Comparison of ENCODE assay signal across 17 mouse cellular contexts in genomic region chr4:142118522-142118921, GRCm38 (mm10). TPM values are rescaled to one million over a fixed set of nuclear protein-coding genes. Genes with fewer than 3 reads are reported as not detected.
DNase-seq lines count a peak whose midpoint lies in the region; ATAC-seq and TF ChIP-seq lines count a peak whose summit lies in the region.
"Had no signal": no experiment of that assay in that cellular context is flagged by ENCODE, and none has a peak within 500 bp of the region (broad histone marks: within the 10 kb centered on the region; RNA-seq: fewer than 3 reads in every experiment).

No protein-coding gene starts in this region.

- H3K36me3 ChIP-seq in kidney, postnatal 0 days (ENCODE audit: insufficient read depth, low read length), result no peaks in the 10 kb centered on the region
- no peaks in the 10 kb centered on the region for H3K36me3 ChIP-seq in embryonic facial prominence, embryonic 13.5 days
- H3K36me3 ChIP-seq in limb, embryonic 14.5 days (ENCODE audit: control insufficient read depth, insufficient read depth, low read length), result no peaks in the 10 kb centered on the region
- 0 out of 2 replicates have a peak, but pooled peaks cover 3% of the 10 kb centered on the region for H3K36me3 ChIP-seq in midbrain, postnatal 0 days (ENCODE audit: insufficient read depth, low read length)
- H3K36me3 ChIP-seq: liver, embryonic 13.5 days had no signal

- peak; percentile 53 for DNase-seq in kidney, postnatal 0 days (ENCODE audit: low spot score)
- no peak for DNase-seq in kidney, adult 11 months
- peak; percentile 77 for DNase-seq in limb, embryonic 14.5 days (ENCODE audit: low spot score)
- DNase-seq in midbrain, postnatal 0 days (ENCODE audit: low spot score), result no peak
- DNase-seq in left cerebral cortex, adult 8-10 months (ENCODE audit: low spot score in 2 of 2), result no peak
- no peak for DNase-seq in adrenal gland, postnatal 36 days
- DNase-seq: adrenal gland, adult 8-10 months; gastrocnemius, postnatal 36 days; kidney, postnatal 14 days; layer of hippocampus, adult 9-11 months; liver, embryonic 13.5 days; thymus, adult 18-20 months had no signal

- WGBS in kidney, postnatal 0 days, result 35% methylated on average over 7 of the region's 7 CpGs
- WGBS in embryonic facial prominence, embryonic 13.5 days, result 12% methylated on average over 7 of the region's 7 CpGs
- 11% methylated on average over 7 of the region's 7 CpGs for WGBS in limb, embryonic 14.5 days
- WGBS in midbrain, postnatal 0 days, result 33% methylated on average over 7 of the region's 7 CpGs

- H3K9me3 ChIP-seq in kidney, postnatal 0 days (replicated peaks; ENCODE audit: low read length), result no peaks in the 10 kb centered on the region
- no peaks in the 10 kb centered on the region for H3K9me3 ChIP-seq in embryonic facial prominence, embryonic 13.5 days
- H3K9me3 ChIP-seq in limb, embryonic 14.5 days (ENCODE audit: control insufficient read depth, low read length), result no peaks in the 10 kb centered on the region
- no peaks in the 10 kb centered on the region for H3K9me3 ChIP-seq in midbrain, postnatal 0 days (ENCODE audit: low read length)
- H3K9me3 ChIP-seq: liver, embryonic 13.5 days had no signal

- no peak overlapping the region for H3K4me2 ChIP-seq in kidney, postnatal 0 days (ENCODE audit: low read length)
- 0 out of 2 replicates have a peak overlapping the region, but pooled peaks have one; percentile 9 for H3K4me2 ChIP-seq in embryonic facial prominence, embryonic 13.5 days
- no peak overlapping the region for H3K4me2 ChIP-seq in limb, embryonic 14.5 days (replicated peaks; ENCODE audit: low read depth, low read length, severe bottlenecking)
- no peak overlapping the region for H3K4me2 ChIP-seq in midbrain, postnatal 0 days (ENCODE audit: low read depth, low read length, poor library complexity, severe bottlenecking)
- H3K4me2 ChIP-seq: heart, embryonic 11.5 days; liver, embryonic 13.5 days had no signal

- no peak for ATAC-seq in kidney, postnatal 0 days (replicated peaks; ENCODE audit: low FRiP score, low read depth)
- 0 out of 2 replicates have a peak, but pooled peaks have one; percentile 45 for ATAC-seq in embryonic facial prominence, embryonic 13.5 days (ENCODE audit: insufficient number of reproducible peaks, insufficient read depth, low FRiP score, low TSS enrichment, low read depth)
- peak; percentile 88 for ATAC-seq in limb, embryonic 14.5 days (ENCODE audit: low FRiP score, low read depth)
- ATAC-seq in midbrain, postnatal 0 days (ENCODE audit: low FRiP score), result peak; percentile 29; the same call in 1 of the 2 replicates
- ATAC-seq: intestine, postnatal 0 days; lung, postnatal 0 days had no signal

- no peak overlapping the region for H3K27ac ChIP-seq in kidney, postnatal 0 days
- H3K27ac ChIP-seq in embryonic facial prominence, embryonic 13.5 days, result peak overlapping the region; percentile 64
- H3K27ac ChIP-seq in limb, embryonic 14.5 days (replicated peaks; ENCODE audit: low read depth, low read length), result no peak overlapping the region; the same call in 1 of the 2 replicates
- H3K27ac ChIP-seq in midbrain, postnatal 0 days (ENCODE audit: low read depth, low read length), result no peak overlapping the region
- H3K27ac ChIP-seq: liver, embryonic 13.5 days had no signal

- no peaks in the 10 kb centered on the region for H3K27me3 ChIP-seq in kidney, postnatal 0 days (ENCODE audit: insufficient read depth, low read length)
- H3K27me3 ChIP-seq in embryonic facial prominence, embryonic 13.5 days, result no peaks in the 10 kb centered on the region
- no peaks in the 10 kb centered on the region for H3K27me3 ChIP-seq in limb, embryonic 14.5 days (ENCODE audit: control insufficient read depth, insufficient read depth, low read length)
- H3K27me3 ChIP-seq in midbrain, postnatal 0 days (ENCODE audit: insufficient read depth, low read length), result no peaks in the 10 kb centered on the region

- H3K4me1 ChIP-seq in kidney, postnatal 0 days (replicated peaks; ENCODE audit: insufficient read depth, low read length), result no peaks in the 10 kb centered on the region
- H3K4me1 ChIP-seq in embryonic facial prominence, embryonic 13.5 days, result peaks cover 38% of the 10 kb centered on the region
- H3K4me1 ChIP-seq in limb, embryonic 14.5 days (ENCODE audit: control insufficient read depth, insufficient read depth, low read length), result peaks cover 11% of the 10 kb centered on the region
- H3K4me1 ChIP-seq in midbrain, postnatal 0 days (ENCODE audit: insufficient read depth, low read length), result no peaks in the 10 kb centered on the region
- H3K4me1 ChIP-seq: liver, embryonic 13.5 days had no signal

- no peak overlapping the region for H3K9ac ChIP-seq in kidney, postnatal 0 days (ENCODE audit: low read depth, low read length)
- H3K9ac ChIP-seq in embryonic facial prominence, embryonic 13.5 days, result 0 out of 2 replicates have a peak overlapping the region, but pooled peaks have one; percentile 21
- no peak overlapping the region for H3K9ac ChIP-seq in limb, embryonic 14.5 days (ENCODE audit: low read depth, low read length, severe bottlenecking)
- H3K9ac ChIP-seq in midbrain, postnatal 0 days (replicated peaks; ENCODE audit: low read length, poor library complexity, severe bottlenecking), result no peak overlapping the region
- H3K9ac ChIP-seq: liver, embryonic 13.5 days had no signal

- no peak for TF ChIP-seq CTCF in kidney, postnatal 0 days (IDR thresholded peaks at IDR 0.05; ENCODE audit: low read depth)
- TF ChIP-seq CTCF in midbrain, postnatal 0 days (IDR thresholded peaks at IDR 0.05), result no peak

- H3K4me3 ChIP-seq in kidney, postnatal 0 days (replicated peaks; ENCODE audit: low read depth, low read length), result no peak overlapping the region
- H3K4me3 ChIP-seq in embryonic facial prominence, embryonic 13.5 days, result no peak overlapping the region
- no peak overlapping the region for H3K4me3 ChIP-seq in limb, embryonic 14.5 days (replicated peaks; ENCODE audit: low read length)
- H3K4me3 ChIP-seq in midbrain, postnatal 0 days (ENCODE audit: low read depth, low read length), result no peak overlapping the region
- H3K4me3 ChIP-seq: liver, embryonic 13.5 days had no signal

- no peak for TF ChIP-seq POLR2A in limb, embryonic 14.5 days (IDR thresholded peaks at IDR 0.05; ENCODE audit: borderline replicate concordance, extremely low read depth, insufficient read depth, insufficient read length)

RNA-seq across cellular contexts. Expression of gene Tmem51, which starts 34.4 kb away (rescaled TPM):
- 53.8 and 56.8 TPM in 2 replicates for polyA plus RNA-seq in kidney, postnatal 0 days (2015; fragmentation: Nextera tagmentation; extraction: Ambion mirVana)
- polyA plus RNA-seq in embryonic facial prominence, embryonic 13.5 days (2015; fragmentation: Nextera tagmentation; extraction: Ambion mirVana), result 13.9 and 14.2 TPM in 2 replicates
- polyA plus RNA-seq in limb, embryonic 14.5 days (2012; rRNA removed), result 11.6 and 12.0 TPM in 2 replicates
- polyA plus RNA-seq in limb, embryonic 14.5 days (2014; fragmentation: Nextera tagmentation; extraction: Ambion mirVana), result 18.8 and 19.2 TPM in 2 replicates
- total RNA-seq in midbrain, postnatal 0 days (2014; rRNA removed), result 5.9 and 7.1 TPM in 2 replicates
- polyA plus RNA-seq in midbrain, postnatal 0 days (2015; fragmentation: Nextera tagmentation; extraction: Ambion mirVana), result 7.9 and 9.4 TPM in 2 replicates
- total RNA-seq in left cerebral cortex, adult 8-10 months (2022), result 1 to 10 TPM; 5.0 to 6.8 (median 5.4) TPM
- total RNA-seq in adrenal gland, postnatal 36 days (2021), result 1 to 10 TPM; 4.9 to 5.0 TPM
- total RNA-seq: MEL had no signal

Comparison
In these comparisons a context has a peak if more than half of its experiments do, and no peak if none do; other contexts are left out.
1. DNase-seq: peak in kidney, postnatal 0 days (single experiment) and limb, embryonic 14.5 days (single experiment); none in kidney, adult 11 months (single experiment), midbrain, postnatal 0 days (single experiment), left cerebral cortex, adult 8-10 months (0 of 2) and adrenal gland, postnatal 36 days (0 of 2).